Mouse (Mus musculus) CD4-positive naive resting alpha-beta T cell, adult 57 days (primary cell): ENCODE data around the gene Myom3. TPM values are rescaled to one million over a fixed set of nuclear protein-coding genes. Genes with fewer than 3 reads are reported as not detected.

Experiments
- total RNA-seq: library from RNA; stranded (reverse); gene quantifications from one replicate; pipeline ENCODE4 v1.2.4, GENCODE M21; 2023

Myom3 gene
- total RNA-seq, result not detected

GRCm38 (mm10) chr4:135759356-135759976 is at the start of gene Myom3:
Myom3 (plus strand) TSS chr4:135759715.

GRCm38 (mm10) chr4:135727817-135728216 is 31.7 kb upstream of the Myom3 start, which contains the start of gene Il22ra1:
Il22ra1 (plus strand) TSS chr4:135728172.

GRCm38 (mm10) chr4:135855536-135856222 is 96.2 kb downstream of the Myom3 start, which contains the start of gene Srsf10:
Srsf10 (plus strand) TSS chr4:135855747.

Other genes starting within 250 kb of the Myom3 start
- not detected for gene Grhl3, start 186.1 kb upstream of the Myom3 start, total RNA-seq
- 0.12 TPM for gene Ifnlr1, start 73.4 kb upstream of the Myom3 start, total RNA-seq
- gene Il22ra1, start 31.5 kb upstream of the Myom3 start, total RNA-seq, result 0.21 TPM
- 134 TPM for gene Srsf10, start 96.0 kb downstream of the Myom3 start, total RNA-seq
- gene Pnrc2, start 114.1 kb downstream of the Myom3 start, total RNA-seq, result 93.8 TPM
- gene Cnr2, start 135.7 kb downstream of the Myom3 start, total RNA-seq, result 13.4 TPM
- 53.5 TPM for gene Fuca1, start 161.0 kb downstream of the Myom3 start, total RNA-seq
- gene Hmgcl, start 186.7 kb downstream of the Myom3 start, total RNA-seq, result 24.9 TPM
- 6.6 TPM for gene Gale, start 204.0 kb downstream of the Myom3 start, total RNA-seq
- gene Lypla2, start 212.9 kb downstream of the Myom3 start, total RNA-seq, result 105 TPM
- gene Pithd1, start 227.5 kb downstream of the Myom3 start, total RNA-seq, result 40.4 TPM